8 mouse cellular contexts compared by ENCODE assay signal in genomic region chr7:92743325-92743724, GRCm38 (mm10). TPM values are rescaled to one million over a fixed set of nuclear protein-coding genes. Genes with fewer than 3 reads are reported as not detected.
DNase-seq lines count a peak whose midpoint lies in the region; ATAC-seq and TF ChIP-seq lines count a peak whose summit lies in the region.

No protein-coding gene starts in this region.

- peaks cover 9% of the 10 kb centered on the region for H3K4me1 ChIP-seq in heart, embryonic 11.5 days (ENCODE audit: control insufficient read depth, insufficient read depth, low read length)
- H3K4me1 ChIP-seq in ES-E14 (ENCODE audit: control insufficient read depth in 2 of 2, insufficient read depth in 2 of 2, low read length in 2 of 2, poor library complexity in 1 of 2), result peaks cover 7 to 12% of the 10 kb centered on the region in 2 experiments
- H3K4me1 ChIP-seq in hindbrain, embryonic 14.5 days (replicated peaks; ENCODE audit: control insufficient read depth, insufficient read depth, low read length), result peaks cover 30% of the 10 kb centered on the region
- peaks cover 29% of the 10 kb centered on the region for H3K4me1 ChIP-seq in midbrain, embryonic 14.5 days (ENCODE audit: control insufficient read depth, insufficient read depth, low read length)

- in situ Hi-C loops in ES-E14 (cut with MboI; ENCODE audit: low sequenced_read_pairs in 2 of 2, unreplicated experiment in 2 of 2), result no loop called here

- no peak overlapping the region for H3K27ac ChIP-seq in heart, embryonic 11.5 days (ENCODE audit: low read depth, low read length)
- H3K27ac ChIP-seq in ES-E14 (ENCODE audit: insufficient read depth, low read depth, low read length, poor library complexity, severe bottlenecking), result no peak overlapping the region
- no peak overlapping the region for H3K27ac ChIP-seq in hindbrain, embryonic 14.5 days
- H3K27ac ChIP-seq in midbrain, embryonic 14.5 days (replicated peaks; ENCODE audit: low read depth, low read length), result no peak overlapping the region; the same call in 1 of the 2 replicates

- peak overlapping the region; percentile 75 for H3K4me2 ChIP-seq in heart, embryonic 11.5 days
- peak overlapping the region; percentile 88 for H3K4me2 ChIP-seq in hindbrain, embryonic 14.5 days (replicated peaks)
- H3K4me2 ChIP-seq in midbrain, embryonic 14.5 days (ENCODE audit: low read length), result peak overlapping the region; percentile 90

- 10% methylated on average over 6 of the region's 6 CpGs for WGBS in heart, embryonic 11.5 days (ENCODE audit: insufficient replicate concordance)
- WGBS in hindbrain, embryonic 14.5 days, result 10% methylated on average over 6 of the region's 6 CpGs
- 3% methylated on average over 6 of the region's 6 CpGs for WGBS in midbrain, embryonic 14.5 days

- H3K36me3 ChIP-seq in heart, embryonic 11.5 days (ENCODE audit: control insufficient read depth, insufficient read depth, low read length), result no peaks in the 10 kb centered on the region
- no peaks in the 10 kb centered on the region; the same call in 1 of the 2 replicates for H3K36me3 ChIP-seq in ES-E14 (ENCODE audit: control insufficient read depth, insufficient read depth, low read length, poor library complexity, severe bottlenecking)
- H3K36me3 ChIP-seq in hindbrain, embryonic 14.5 days (replicated peaks; ENCODE audit: control insufficient read depth, insufficient read depth), result peaks cover 7% of the 10 kb centered on the region
- H3K36me3 ChIP-seq in midbrain, embryonic 14.5 days (ENCODE audit: control insufficient read depth, insufficient read depth, low read length), result peaks cover 5% of the 10 kb centered on the region; the same call in 1 of the 2 replicates

- DNase-seq in heart, postnatal 25 days (ENCODE audit: low spot score), result no peak
- no peak for DNase-seq in ES-E14 (ENCODE audit: low read depth, low spot score)
- no peak for DNase-seq in hindbrain, embryonic 14.5 days (ENCODE audit: low spot score)
- no peak for DNase-seq in midbrain, embryonic 14.5 days
- DNase-seq in spleen, adult 12 weeks (ENCODE audit: low spot score), result no peak
- DNase-seq in adrenal gland, postnatal 14 days, result no peak

- peak overlapping the region; percentile 77 for H3K4me3 ChIP-seq in heart, embryonic 11.5 days (ENCODE audit: low read depth, low read length)
- H3K4me3 ChIP-seq in ES-E14 (ENCODE audit: insufficient read depth in 1 of 2, low read depth in 1 of 2, low read length in 2 of 2, poor library complexity in 1 of 2, severe bottlenecking in 1 of 2), result peak overlapping the region in 1 of 2 experiments; percentile 90; a peak in 2 of 4 replicates
- peak overlapping the region; percentile 82 for H3K4me3 ChIP-seq in hindbrain, embryonic 14.5 days (replicated peaks; ENCODE audit: low read length)
- H3K4me3 ChIP-seq in midbrain, embryonic 14.5 days (replicated peaks; ENCODE audit: low read depth, low read length), result peak overlapping the region; percentile 90

- no peak for ATAC-seq in heart, embryonic 11.5 days (replicated peaks; ENCODE audit: insufficient number of reproducible peaks, low FRiP score, low TSS enrichment)
- ATAC-seq in hindbrain, embryonic 14.5 days (ENCODE audit: low FRiP score), result no peak
- no peak for ATAC-seq in midbrain, embryonic 14.5 days (ENCODE audit: low FRiP score, low TSS enrichment)
- ATAC-seq in inflammation-experienced regulatory T-cells, adult 6 months, result no peak

- no peak overlapping the region for H3K9ac ChIP-seq in heart, embryonic 11.5 days (ENCODE audit: low read depth, low read length)
- peak overlapping the region; percentile 20; the same call in 1 of the 2 replicates for H3K9ac ChIP-seq in ES-E14 (ENCODE audit: insufficient read depth, low read depth, low read length, poor library complexity, severe bottlenecking)
- peak overlapping the region; percentile 67 for H3K9ac ChIP-seq in hindbrain, embryonic 14.5 days
- peak overlapping the region; percentile 60 for H3K9ac ChIP-seq in midbrain, embryonic 14.5 days (replicated peaks; ENCODE audit: low read length)

- intact Hi-C loops in heart, postnatal 25 days (cut with DNase I), result loop anchor here (5.0 to 10.0 kb wide), 4 partner anchors 89 to 351 kb away; partner anchors contain the start of gene Ankrd42

- H3K27me3 ChIP-seq in heart, embryonic 11.5 days (ENCODE audit: control insufficient read depth, insufficient read depth, low read length), result no peaks in the 10 kb centered on the region; the same call in 1 of the 2 replicates
- no peaks in the 10 kb centered on the region for H3K27me3 ChIP-seq in hindbrain, embryonic 14.5 days (ENCODE audit: control insufficient read depth, insufficient read depth, low read length)
- no peaks in the 10 kb centered on the region for H3K27me3 ChIP-seq in midbrain, embryonic 14.5 days (ENCODE audit: control insufficient read depth, insufficient read depth, low read length)

- H3K9me3 ChIP-seq in heart, embryonic 11.5 days (replicated peaks; ENCODE audit: control insufficient read depth, low read length), result no peaks in the 10 kb centered on the region
- H3K9me3 ChIP-seq in ES-E14 (ENCODE audit: control insufficient read depth, insufficient read depth, low read depth, low read length), result no peaks in the 10 kb centered on the region
- no peaks in the 10 kb centered on the region for H3K9me3 ChIP-seq in hindbrain, embryonic 14.5 days (ENCODE audit: control insufficient read depth, low read length)
- no peaks in the 10 kb centered on the region for H3K9me3 ChIP-seq in midbrain, embryonic 14.5 days (ENCODE audit: control insufficient read depth, low read length)

TF ChIP-seq in ES-E14, 5 proteins besides CTCF, POLR2A, EP300 and RAD21:
- TF ChIP-seq CHD2 (IDR thresholded peaks at IDR 0.05; ENCODE audit: low read depth, low read length) (no peak), HCFC1 (IDR thresholded peaks at IDR 0.05; ENCODE audit: borderline replicate concordance, insufficient read depth, low read length) (no peak), ZC3H11A (IDR thresholded peaks at IDR 0.05; ENCODE audit: borderline replicate concordance, low read depth, low read length) (no peak), ZNF384 (IDR thresholded peaks at IDR 0.05; ENCODE audit: low read depth, low read length) (no peak), MAFK (IDR thresholded peaks at IDR 0.05; ENCODE audit: insufficient read depth, low read depth, low read length) (no peak)

RNA-seq across cellular contexts. Expression of gene Rab30, which starts 1.9 kb away (rescaled TPM):
- 8.3 and 8.9 TPM in 2 replicates for polyA plus RNA-seq in heart, embryonic 11.5 days (2014; fragmentation: Nextera tagmentation; extraction: Ambion mirVana)
- total RNA-seq in heart, postnatal 25 days (2021), result 10 to 100 TPM; 14.8 to 17.7 TPM
- 6.8 and 7.4 TPM in 2 replicates for total RNA-seq in ES-E14 (2012; rRNA removed)
- polyA plus RNA-seq in hindbrain, embryonic 14.5 days (2014; fragmentation: Nextera tagmentation; extraction: Ambion mirVana), result 24.2 and 29.6 TPM in 2 replicates
- 28.1 and 40.2 TPM in 2 replicates for polyA plus RNA-seq in midbrain, embryonic 14.5 days (2014; fragmentation: Nextera tagmentation; extraction: Ambion mirVana)
- under 1 TPM in 2 of 3 experiments, not detected in 1; 0.35 to 0.49 TPM for polyA plus RNA-seq in inflammation-experienced regulatory T-cells, adult 6 months (2017; shearing (Covaris generic))
- 6.4 and 6.8 TPM in 2 replicates for total RNA-seq in adrenal gland, postnatal 14 days (2021)
